11 mouse cellular contexts compared by ENCODE assay signal in the genomic region with DNA sequence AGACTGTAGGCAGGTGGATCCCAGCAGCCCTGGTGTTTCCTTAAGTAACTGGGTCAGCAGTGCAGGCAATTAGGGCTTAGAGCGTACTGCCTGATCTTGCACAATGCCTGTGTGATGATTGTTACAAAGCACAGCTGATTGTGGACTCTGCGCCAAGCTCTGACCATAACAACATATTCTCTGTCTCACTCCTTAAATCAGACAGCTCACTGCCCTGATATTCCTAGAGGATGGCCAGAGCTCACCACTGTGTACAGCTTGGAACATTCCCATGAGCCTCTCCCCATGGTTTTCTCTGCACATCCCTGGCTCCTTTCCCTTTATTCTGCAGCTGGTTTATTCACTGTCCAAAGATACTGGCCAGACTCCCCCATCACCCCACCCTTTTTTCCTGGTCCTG.
A peak's percentile ranks its signal among the peaks of the same experiment; 100 is the strongest.
DNase-seq lines count a peak whose midpoint lies in the region; ATAC-seq lines count a peak whose summit lies in the region.
"Had no signal": no experiment of that assay in that cellular context is flagged by ENCODE, and none has a peak within 500 bp of the region (broad histone marks: within the 10 kb centered on the region; RNA-seq: fewer than 3 reads in every experiment).

No protein-coding gene starts in this region.

- peak; percentile 94 for ATAC-seq in lung, embryonic 16.5 days (ENCODE audit: low read depth)

- no peaks in the 10 kb centered on the region for H3K27me3 ChIP-seq in lung, embryonic 16.5 days (ENCODE audit: control insufficient read depth, insufficient read depth, low read depth, low read length)
- H3K27me3 ChIP-seq: embryonic facial prominence, embryonic 12.5 days had no signal

- DNase-seq in urinary bladder, postnatal 14 days (ENCODE audit: low spot score) = peak; percentile 74
- no peak for DNase-seq in urinary bladder, postnatal 10 days (ENCODE audit: low spot score)
- peak; percentile 49 for DNase-seq in heart, postnatal 4 days
- peak; percentile 52 for DNase-seq in testis, postnatal 14 days (ENCODE audit: low spot score)
- DNase-seq in right cerebral cortex, postnatal 36 days (ENCODE audit: low spot score in 2 of 2) = no peak
- DNase-seq in thymus, postnatal 25 days = no peak
- no peak for DNase-seq in frontal cortex, postnatal 14 days (ENCODE audit: low spot score in 2 of 2)

- H3K4me2 ChIP-seq in lung, embryonic 16.5 days (ENCODE audit: low read depth, low read length) = no peak overlapping the region
- H3K4me2 ChIP-seq: embryonic facial prominence, embryonic 12.5 days; liver, embryonic 11.5 days had no signal

- WGBS in lung, embryonic 16.5 days = 74% methylated on average over 2 of the region's 2 CpGs

- H3K27ac ChIP-seq in lung, embryonic 16.5 days (ENCODE audit: low read length) = peak overlapping the region; percentile 43; the same call in 1 of the 2 replicates
- H3K27ac ChIP-seq: embryonic facial prominence, embryonic 12.5 days had no signal

- peaks cover 7% of the 10 kb centered on the region for H3K4me1 ChIP-seq in lung, embryonic 16.5 days (replicated peaks; ENCODE audit: control insufficient read depth, insufficient read depth, low read length)
- H3K4me1 ChIP-seq: embryonic facial prominence, embryonic 12.5 days had no signal

- H3K9me3 ChIP-seq in lung, embryonic 16.5 days (ENCODE audit: control insufficient read depth, low read length) = no peaks in the 10 kb centered on the region
- H3K9me3 ChIP-seq: embryonic facial prominence, embryonic 12.5 days had no signal

- H3K9ac ChIP-seq in lung, embryonic 16.5 days (ENCODE audit: low read length) = no peak overlapping the region
- H3K9ac ChIP-seq: embryonic facial prominence, embryonic 12.5 days had no signal

- H3K4me3 ChIP-seq in lung, embryonic 16.5 days (ENCODE audit: low read length) = no peak overlapping the region
- H3K4me3 ChIP-seq: embryonic facial prominence, embryonic 12.5 days; myocyte had no signal

- H3K36me3 ChIP-seq in lung, embryonic 16.5 days (ENCODE audit: control insufficient read depth, insufficient read depth, low read length) = 0 out of 2 replicates have a peak, but pooled peaks cover 1% of the 10 kb centered on the region
- H3K36me3 ChIP-seq: embryonic facial prominence, embryonic 12.5 days had no signal

Comparison
In these comparisons a context has a peak if more than half of its experiments do, and no peak if none do; other contexts are left out.
1. DNase-seq: peak in urinary bladder, postnatal 14 days (single experiment), heart, postnatal 4 days (single experiment) and testis, postnatal 14 days (single experiment); none in urinary bladder, postnatal 10 days (single experiment), right cerebral cortex, postnatal 36 days (0 of 2), thymus, postnatal 25 days (single experiment) and frontal cortex, postnatal 14 days (0 of 2).